Mouse (Mus musculus) forebrain, postnatal 0 days (tissue): ENCODE measurements around the gene Pde8b. TPM values are rescaled to one million over a fixed set of nuclear protein-coding genes. Genes with fewer than 3 reads are reported as not detected.

ENCODE experiments used
- ATAC-seq: fragments of 200-750 bp; cut with Nextera tagmentation; 2 replicates; pipeline ENCODE4 v1.8.0; 2017; ENCODE audit warnings: mild to moderate bottlenecking, moderate library complexity
- DNase-seq: peaks from one replicate; pipeline ENCODE4 v3.0.0-alpha.2; 2015
- H3K27ac ChIP-seq: fragments of 300-500 bp; sonication (generic); 2 replicates; pipeline ENCODE4 v1.5.1; 2014; ENCODE audit warnings: low read depth, mild to moderate bottlenecking, antibody characterized with exemption, low read length, moderate library complexity, mixed read lengths
- H3K27me3 ChIP-seq: fragments of 300-500 bp; sonication (generic); 2 replicates; pipeline ENCODE4 v1.6.1; 2014; ENCODE audit warnings: mild to moderate bottlenecking, low read length, mixed read lengths; ENCODE audit not compliant: insufficient read depth
- H3K36me3 ChIP-seq: fragments of 300-500 bp; sonication (generic); 2 replicates; pipeline ENCODE4 v1.6.1; 2014; ENCODE audit warnings: mild to moderate bottlenecking, moderate library complexity; ENCODE audit not compliant: insufficient read depth
- H3K4me1 ChIP-seq: fragments of 300-500 bp; sonication (generic); 2 replicates; pipeline ENCODE4 v1.6.1; 2014; ENCODE audit warnings: antibody characterized with exemption; ENCODE audit not compliant: insufficient read depth
- H3K4me2 ChIP-seq: fragments of 300-500 bp; sonication (generic); 2 replicates; pipeline ENCODE4 v1.6.1; 2014; ENCODE audit warnings: low read depth, mild to moderate bottlenecking, moderate library complexity
- H3K4me3 ChIP-seq: fragments of 300-500 bp; sonication (generic); 2 replicates; pipeline ENCODE4 v1.5.1; 2014; ENCODE audit warnings: low read depth, low read length, mixed read lengths
- H3K9ac ChIP-seq: fragments of 300-500 bp; sonication (generic); 2 replicates; pipeline ENCODE4 v1.6.1; 2014; ENCODE audit warnings: mild to moderate bottlenecking
- H3K9me3 ChIP-seq: fragments of 300-500 bp; sonication (generic); 2 replicates; pipeline ENCODE4 v1.6.1; 2016; ENCODE audit warnings: low read length
- CTCF ChIP-seq: sonication (generic); IDR thresholded peaks from 2 replicates; pipeline ENCODE4 v1.5.1; 2016; ENCODE audit warnings: antibody characterized with exemption, control low read depth, low read depth
- WGBS: fragments of 180-500 bp; shearing (Covaris S2); extraction: QIAGEN DNeasy Blood & Tissue Kit; methylation state at CpG from one replicate; pipeline ENCODE4 v1.1.7; 2014; 5-methylcytosine and 5-hydroxymethylcytosine counted together
- polyA plus RNA-seq: library from polyadenylated mRNA; unstranded; fragments of >200 nt; fragmentation: Nextera tagmentation; extraction: Ambion mirVana; gene quantifications from 2 replicates; pipeline ENCODE4 v1.2.1, GENCODE M21; 2015
- total RNA-seq: library from RNA; depleted of rRNA; stranded (reverse); fragments of >200 nt; gene quantifications from 2 replicates; pipeline ENCODE4 v1.2.3, GENCODE M21; 2014

Gene Pde8b
- total and polyA plus RNA-seq, 2 experiments from 2014 or later: 6.5 to 21.1 TPM

GRCm38 (mm10) chr13:95098931-95099720 is 151.0 kb downstream of the Pde8b start:
- H3K4me2 ChIP-seq: no peak overlapping the region
- H3K9ac ChIP-seq: no peak overlapping the region
- DNase-seq (no peak), ATAC-seq (no peak)
- WGBS: 79% methylated on average over 8 of the region's 8 CpGs
- H3K27me3 ChIP-seq: no peaks in the 10 kb centered on the region
- no peak overlapping the region for H3K4me3 ChIP-seq
- no peaks in the 10 kb centered on the region for H3K9me3 ChIP-seq
- H3K4me1 ChIP-seq: peaks cover 4% of the 10 kb centered on the region; the same call in 1 of the 2 replicates
- no peak for TF ChIP-seq CTCF
- H3K27ac ChIP-seq: no peak overlapping the region
- no peaks in the 10 kb centered on the region for H3K36me3 ChIP-seq

DNA sequence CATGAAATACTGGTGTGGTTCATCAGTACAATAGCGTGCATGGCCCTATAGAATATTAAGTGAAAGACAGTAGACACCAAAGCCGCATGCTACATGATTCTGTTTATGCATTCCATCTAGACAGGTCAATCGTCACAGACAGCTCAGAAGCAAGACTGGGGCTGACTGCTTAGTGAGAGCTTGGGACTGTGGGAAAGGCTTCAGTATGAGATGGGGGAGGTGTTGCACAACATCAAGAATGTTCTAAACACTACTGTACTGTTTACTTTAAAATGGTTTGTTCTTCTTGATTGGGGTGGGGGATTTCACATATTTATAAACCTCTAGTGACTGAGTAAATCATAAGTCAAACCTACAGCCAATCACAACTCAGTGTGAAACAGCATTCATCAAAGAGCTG is 153.5 kb downstream of the Pde8b start:
- Histone ChIP-seq H3K27me3 (no peaks in the 10 kb centered on the region), H3K9ac (no peak overlapping the region), H3K4me3 (no peak overlapping the region), H3K4me2 (no peak overlapping the region), H3K36me3 (no peaks in the 10 kb centered on the region), H3K9me3 (no peaks in the 10 kb centered on the region), H3K27ac (no peak overlapping the region), H3K4me1 (peaks cover 4% of the 10 kb centered on the region; the same call in 1 of the 2 replicates)
- no peak for TF ChIP-seq CTCF
- ATAC-seq: no peak
- 79% methylated on average over 3 of the region's 3 CpGs for WGBS
- no peak for DNase-seq

GRCm38 (mm10) chr13:95095860-95096259 is 154.3 kb downstream of the Pde8b start:
- TF ChIP-seq CTCF: no peak
- Histone ChIP-seq H3K4me2 (no peak overlapping the region), H3K27me3 (no peaks in the 10 kb centered on the region), H3K9me3 (no peaks in the 10 kb centered on the region), H3K36me3 (no peaks in the 10 kb centered on the region), H3K4me1 (peaks cover 4% of the 10 kb centered on the region; the same call in 1 of the 2 replicates), H3K27ac (no peak overlapping the region), H3K4me3 (no peak overlapping the region), H3K9ac (no peak overlapping the region)
- ATAC-seq (peak; percentile 91), DNase-seq (peak; percentile 41)
- 29% methylated on average over 10 of the region's 10 CpGs for WGBS

DNA sequence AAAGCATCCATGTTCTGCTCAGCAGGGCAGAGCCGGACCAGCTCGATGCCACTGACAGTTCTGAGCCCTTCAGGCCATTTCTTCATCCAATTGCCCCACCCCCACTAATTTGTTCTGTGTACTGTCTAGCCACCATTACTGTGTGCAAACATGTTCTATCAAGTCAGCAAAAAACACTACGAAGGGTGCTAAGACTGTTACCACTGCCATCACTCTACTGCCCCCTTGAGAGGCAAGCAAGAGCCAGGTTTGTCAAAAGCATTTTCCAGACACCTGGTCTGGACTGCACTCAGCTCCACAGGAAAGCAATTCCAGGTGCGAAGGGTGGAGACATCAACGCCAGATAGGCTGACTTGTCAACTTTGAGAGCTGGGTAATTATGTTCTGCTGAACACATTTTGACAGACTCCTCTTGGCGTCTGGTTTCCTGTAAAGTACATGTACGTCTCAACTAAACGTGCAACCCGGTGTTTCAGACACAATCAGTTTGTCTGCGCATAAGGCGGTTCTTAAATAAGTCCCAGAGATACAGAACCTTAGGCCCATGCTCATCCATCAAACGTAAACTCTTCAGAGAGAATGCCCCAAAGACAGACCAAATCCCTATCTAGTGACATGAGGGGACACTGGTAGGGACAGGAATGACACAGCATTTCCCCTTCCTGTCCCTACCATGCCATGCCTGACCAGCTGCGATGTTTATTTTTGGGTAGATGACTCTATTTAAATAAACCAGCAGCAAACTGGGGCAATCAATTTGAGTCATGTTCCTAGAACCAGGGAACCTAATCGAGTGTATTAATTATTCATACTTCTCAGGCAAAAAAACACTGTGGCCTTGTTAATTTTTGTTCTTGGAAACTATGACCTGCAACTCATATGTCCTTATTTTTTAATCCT is 158.3 kb downstream of the Pde8b start:
- TF ChIP-seq CTCF: peak; percentile 16; the same call in 1 of the 2 replicates
- no peak overlapping the region for H3K4me2 ChIP-seq
- no peak overlapping the region for H3K27ac ChIP-seq
- no peaks in the 10 kb centered on the region for H3K27me3 ChIP-seq
- H3K9me3 ChIP-seq: no peaks in the 10 kb centered on the region
- DNase-seq (no peak), ATAC-seq (no peak)
- no peak overlapping the region for H3K9ac ChIP-seq
- no peaks in the 10 kb centered on the region for H3K36me3 ChIP-seq
- 82% methylated on average over 14 of the region's 14 CpGs for WGBS
- no peaks in the 10 kb centered on the region; the same call in 1 of the 2 replicates for H3K4me1 ChIP-seq
- H3K4me3 ChIP-seq: no peak overlapping the region

GRCm38 (mm10) chr13:95087358-95087787 is 162.8 kb downstream of the Pde8b start:
- DNase-seq (no peak), ATAC-seq (no peak)
- H3K9ac ChIP-seq: no peak overlapping the region
- H3K4me2 ChIP-seq: no peak overlapping the region
- H3K4me3 ChIP-seq: no peak overlapping the region
- H3K27ac ChIP-seq: no peak overlapping the region
- no peaks in the 10 kb centered on the region for H3K9me3 ChIP-seq
- no peaks in the 10 kb centered on the region for H3K36me3 ChIP-seq
- no peak for TF ChIP-seq CTCF
- H3K27me3 ChIP-seq: no peaks in the 10 kb centered on the region
- H3K4me1 ChIP-seq: no peaks in the 10 kb centered on the region
- 70% methylated on average over 8 of the region's 8 CpGs for WGBS

GRCm38 (mm10) chr13:95086033-95086432 is 164.1 kb downstream of the Pde8b start:
- Histone ChIP-seq H3K9ac (no peak overlapping the region), H3K4me3 (no peak overlapping the region), H3K9me3 (no peaks in the 10 kb centered on the region), H3K27ac (no peak overlapping the region), H3K27me3 (no peaks in the 10 kb centered on the region), H3K4me1 (no peaks in the 10 kb centered on the region), H3K4me2 (no peak overlapping the region), H3K36me3 (no peaks in the 10 kb centered on the region)
- DNase-seq (no peak), ATAC-seq (no peak)
- WGBS: 91% methylated on average over 5 of the region's 5 CpGs
- no peak for TF ChIP-seq CTCF

DNA sequence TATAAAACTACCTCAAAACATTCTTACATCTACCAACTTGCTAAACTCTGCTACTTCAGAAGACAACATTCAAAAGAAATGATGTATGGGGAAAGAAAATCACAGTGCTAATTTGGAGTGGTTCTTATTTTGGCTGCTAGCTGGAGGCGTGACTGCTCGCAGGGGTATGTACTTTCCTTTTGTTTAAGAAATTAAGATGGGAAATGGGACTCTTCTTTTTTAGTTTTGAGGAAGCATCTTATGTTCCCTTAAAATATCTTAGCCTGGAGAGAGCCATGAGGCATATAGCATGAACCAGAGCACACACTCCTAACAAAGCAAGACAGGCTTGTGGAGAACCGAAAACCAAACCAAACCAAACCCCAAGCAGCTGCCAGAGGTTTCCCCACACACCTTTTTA is 167.5 kb downstream of the Pde8b start:
- DNase-seq (no peak), ATAC-seq (no peak)
- TF ChIP-seq CTCF: no peak
- Histone ChIP-seq H3K27me3 (no peaks in the 10 kb centered on the region), H3K4me3 (no peak overlapping the region), H3K4me2 (no peak overlapping the region), H3K27ac (no peak overlapping the region), H3K9me3 (no peaks in the 10 kb centered on the region), H3K36me3 (no peaks in the 10 kb centered on the region), H3K4me1 (no peaks in the 10 kb centered on the region), H3K9ac (no peak overlapping the region)
- WGBS: 87% methylated on average over 3 of the region's 3 CpGs
